Comparison of ENCODE assay signal across 24 mouse cellular contexts in the genomic region with DNA sequence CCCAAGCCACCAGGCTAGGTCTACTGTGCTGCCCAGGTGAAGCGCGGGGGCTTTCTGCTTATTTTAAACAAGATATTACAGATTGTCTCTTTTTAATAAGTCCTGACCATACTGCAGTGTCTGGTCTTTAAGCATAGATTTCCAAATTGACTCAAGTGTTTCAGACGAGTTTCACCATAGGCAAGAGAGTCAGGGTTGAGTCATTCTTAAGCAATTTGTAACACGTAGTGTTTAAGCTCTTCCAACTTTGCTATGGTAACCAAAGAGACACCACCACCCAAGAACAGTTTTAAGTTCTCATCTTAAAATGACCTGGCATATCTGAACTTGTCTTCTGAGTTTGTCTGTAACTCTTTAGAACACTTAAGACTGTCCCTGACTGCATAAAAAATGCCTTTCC. TPM values are rescaled to one million over a fixed set of nuclear protein-coding genes. Genes with fewer than 3 reads are reported as not detected.
DNase-seq lines count a peak whose midpoint lies in the region; ATAC-seq lines count a peak whose summit lies in the region.
"Had no signal": no experiment of that assay in that cellular context is flagged by ENCODE, and none has a peak within 500 bp of the region (broad histone marks: within the 10 kb centered on the region; RNA-seq: fewer than 3 reads in every experiment).

No protein-coding gene starts in this region.

- peak; percentile 64 for ATAC-seq in megakaryocyte, adult 5-6 weeks (ENCODE audit: poor library complexity, severe bottlenecking)
- no peak for ATAC-seq in intestine, embryonic 15.5 days
- ATAC-seq: forebrain, embryonic 16.5 days; intestine, embryonic 16.5 days; liver, embryonic 12.5 days; midbrain, embryonic 15.5 days had no signal

- 0 out of 2 replicates have a peak, but pooled peaks cover 3% of the 10 kb centered on the region for H3K36me3 ChIP-seq in intestine, embryonic 15.5 days
- no peaks in the 10 kb centered on the region for H3K36me3 ChIP-seq in forebrain, embryonic 10.5 days (replicated peaks)
- H3K36me3 ChIP-seq: heart, embryonic 13.5 days; liver, embryonic 12.5 days had no signal

- DNase-seq in lung, postnatal 36 days, result peak; percentile 58
- DNase-seq in lung, postnatal 10 days, result no peak
- DNase-seq in adipocyte (ENCODE audit: low spot score), result peak; percentile 88
- no peak for DNase-seq in ovary, postnatal 14 days (ENCODE audit: low spot score)
- DNase-seq in forebrain, embryonic 10.5 days (ENCODE audit: extremely low spot score, low spot score), result no peak
- DNase-seq: adrenal gland, postnatal 10 days; cerebellum, adult 11-12 months; cerebellum, postnatal 25 days; embryo, embryonic 11 days; lung, adult 2 months; right cerebral cortex, postnatal 25 days; thymus, postnatal 25 days had no signal

- WGBS in intestine, embryonic 15.5 days, result 61% methylated on average over 4 of the region's 4 CpGs
- WGBS in forebrain, embryonic 10.5 days, result 88% methylated on average over 4 of the region's 4 CpGs

- H3K4me1 ChIP-seq in intestine, embryonic 15.5 days (replicated peaks), result no peaks in the 10 kb centered on the region
- no peaks in the 10 kb centered on the region for H3K4me1 ChIP-seq in forebrain, embryonic 10.5 days
- H3K4me1 ChIP-seq: heart, embryonic 13.5 days; hindbrain, embryonic 15.5 days; limb, embryonic 12.5 days; liver, embryonic 12.5 days; midbrain, embryonic 15.5 days; neural tube, embryonic 15.5 days had no signal

- H3K27me3 ChIP-seq in intestine, embryonic 15.5 days (replicated peaks), result no peaks in the 10 kb centered on the region
- H3K27me3 ChIP-seq in forebrain, embryonic 10.5 days (ENCODE audit: poor library complexity, severe bottlenecking), result no peaks in the 10 kb centered on the region
- H3K27me3 ChIP-seq: CH12.LX; heart, embryonic 13.5 days; hindbrain, embryonic 15.5 days; limb, embryonic 12.5 days; liver, embryonic 12.5 days; midbrain, embryonic 15.5 days; neural tube, embryonic 15.5 days had no signal

- H3K9me3 ChIP-seq in intestine, embryonic 15.5 days, result no peaks in the 10 kb centered on the region
- no peaks in the 10 kb centered on the region for H3K9me3 ChIP-seq in forebrain, embryonic 10.5 days
- H3K9me3 ChIP-seq: heart, embryonic 13.5 days; hindbrain, embryonic 15.5 days; limb, embryonic 12.5 days; liver, embryonic 12.5 days; midbrain, embryonic 15.5 days; neural tube, embryonic 15.5 days had no signal

- no peak overlapping the region for H3K27ac ChIP-seq in intestine, embryonic 15.5 days
- no peak overlapping the region for H3K27ac ChIP-seq in forebrain, embryonic 10.5 days
- H3K27ac ChIP-seq: heart, embryonic 13.5 days; hindbrain, embryonic 15.5 days; limb, embryonic 12.5 days; liver, embryonic 12.5 days; midbrain, embryonic 15.5 days; neural tube, embryonic 15.5 days had no signal

- H3K4me2 ChIP-seq in intestine, embryonic 15.5 days (replicated peaks), result no peak overlapping the region
- H3K4me2 ChIP-seq: heart, embryonic 13.5 days; hindbrain, embryonic 15.5 days; limb, embryonic 12.5 days; liver, embryonic 12.5 days; midbrain, embryonic 15.5 days; neural tube, embryonic 15.5 days had no signal

- no peak overlapping the region for H3K9ac ChIP-seq in intestine, embryonic 15.5 days
- H3K9ac ChIP-seq: heart, embryonic 13.5 days; hindbrain, embryonic 15.5 days; limb, embryonic 12.5 days; liver, embryonic 12.5 days; midbrain, embryonic 15.5 days; neural tube, embryonic 15.5 days had no signal

- no peak overlapping the region for H3K4me3 ChIP-seq in intestine, embryonic 15.5 days (replicated peaks)
- no peak overlapping the region for H3K4me3 ChIP-seq in forebrain, embryonic 10.5 days
- H3K4me3 ChIP-seq: heart, embryonic 13.5 days; hindbrain, embryonic 15.5 days; limb, embryonic 12.5 days; liver, embryonic 12.5 days; midbrain, embryonic 15.5 days; neural tube, embryonic 15.5 days had no signal

RNA-seq across cellular contexts. Expression of a gene that starts 44.3 kb away (rescaled TPM):
- 29.6 and 34.2 TPM in 2 replicates for total RNA-seq in megakaryocyte, adult 5-6 weeks (2015)
- total RNA-seq in megakaryocyte, adult 5-6 weeks (2017), result 24.6 and 33.5 TPM in 2 replicates
- 94.3 and 98.5 TPM in 2 replicates for polyA plus RNA-seq in intestine, embryonic 15.5 days (2015; fragmentation: Nextera tagmentation; extraction: Ambion mirVana)
- 41.2 and 43.1 TPM in 2 replicates for polyA plus RNA-seq in forebrain, embryonic 10.5 days (2016; fragmentation: Nextera tagmentation; extraction: Ambion mirVana)
- total RNA-seq: CH12.LX, MEL had no signal

Comparison
In these comparisons a context has a peak if more than half of its experiments do, and no peak if none do; other contexts are left out.
1. DNase-seq: peak in lung, postnatal 36 days (single experiment) and adipocyte (single experiment); none in lung, postnatal 10 days (single experiment), ovary, postnatal 14 days (single experiment) and forebrain, embryonic 10.5 days (single experiment).